Mouse (Mus musculus) central nervous system, embryonic 18 days (tissue): Measurements from ENCODE around the gene Commd1. TPM values are rescaled to one million over a fixed set of nuclear protein-coding genes. Genes with fewer than 3 reads are reported as not detected.

Source experiments
- polyA plus RNA-seq: library from polyadenylated mRNA; depleted of rRNA; stranded (reverse); fragments of >200 nt; gene quantifications from 2 replicates; pipeline ENCODE4 v1.2.3, GENCODE M21; 2012; rRNA removed

Gene Commd1
- 63.1 and 76.1 TPM in 2 replicates for polyA plus RNA-seq

GRCm38 (mm10) chr11:22981984-22982757 lies at the start of gene Commd1, which contains the start of gene Gm28048:
Commd1 (minus strand) TSS chr11:22982382.
Gm28048 (minus strand) TSS chr11:22982090.

GRCm38 (mm10) chr11:23007481-23008180 lies 25.4 kb upstream of the Commd1 start, which contains the start of gene Fam161a:
Fam161a (plus strand) TSS chr11:23007531.

GRCm38 (mm10) chr11:22990393-22991126 lies 8.4 kb upstream of the Commd1 start, which contains the start of gene Cct4:
Cct4 (plus strand) TSS chr11:22990519.

GRCm38 (mm10) chr11:22971835-22972709 lies 10.1 kb downstream of the Commd1 start, which contains the start of gene Zrsr1:
Zrsr1 (plus strand) TSS chr11:22972005.

GRCm38 (mm10) chr11:22860335-22861227 lies 121.6 kb downstream of the Commd1 start, which contains the start of gene B3gnt2:
B3gnt2 (minus strand) TSS chr11:22860961.

Other genes starting within 250 kb of the Commd1 start
- gene B3gnt2, start 121.4 kb downstream of the Commd1 start, polyA plus RNA-seq, result 1.8 and 2.6 TPM in 2 replicates
- 18.1 and 22.1 TPM in 2 replicates for gene Zrsr1, start 10.4 kb downstream of the Commd1 start, polyA plus RNA-seq
- 1.7 and 1.9 TPM in 2 replicates for gene Gm28048, start 292 bp downstream of the Commd1 start, polyA plus RNA-seq
- gene Cct4, start 8.1 kb upstream of the Commd1 start, polyA plus RNA-seq, result 151 and 176 TPM in 2 replicates
- gene Fam161a, start 25.1 kb upstream of the Commd1 start, polyA plus RNA-seq, result 3.8 and 5.0 TPM in 2 replicates